Mouse (Mus musculus) limb, embryonic 14.5 days (tissue): ENCODE measurements around the gene Ror1. TPM values are rescaled to one million over a fixed set of nuclear protein-coding genes. Genes with fewer than 3 reads are reported as not detected.

ENCODE experiments used
- ATAC-seq: fragments of 200-750 bp; cut with Nextera tagmentation; 2 replicates; pipeline ENCODE4 v1.8.0; 2017; ENCODE audit warnings: low read depth, moderate number of reproducible peaks, moderate TSS enrichment; ENCODE audit not compliant: low FRiP score
- DNase-seq: peaks from one replicate; pipeline ENCODE4 v3.0.0-alpha.2; 2015; ENCODE audit warnings: low spot score
- H3K27ac ChIP-seq: fragments of 300-500 bp; sonication (generic); replicated peaks from 2 replicates; pipeline ENCODE4 v1.5.1; 2014; ENCODE audit warnings: low read depth, mild to moderate bottlenecking, low read length, moderate library complexity, mixed read lengths
- H3K27me3 ChIP-seq: fragments of 300-500 bp; sonication (generic); 2 replicates; pipeline ENCODE4 v1.6.1; 2014; ENCODE audit warnings: low read length, mixed read lengths; ENCODE audit not compliant: control insufficient read depth, insufficient read depth
- H3K36me3 ChIP-seq: fragments of 300-500 bp; sonication (generic); 2 replicates; pipeline ENCODE4 v1.6.1; 2014; ENCODE audit warnings: mild to moderate bottlenecking, low read length, moderate library complexity, mixed read lengths; ENCODE audit not compliant: control insufficient read depth, insufficient read depth
- H3K4me1 ChIP-seq: fragments of 300-500 bp; sonication (generic); 2 replicates; pipeline ENCODE4 v1.6.1; 2014; ENCODE audit warnings: antibody characterized with exemption, low read length, mixed read lengths; ENCODE audit not compliant: control insufficient read depth, insufficient read depth
- H3K4me2 ChIP-seq: fragments of 300-500 bp; sonication (generic); replicated peaks from 2 replicates; pipeline ENCODE4 v1.6.1; 2014; ENCODE audit warnings: low read depth, mild to moderate bottlenecking, low read length, moderate library complexity; ENCODE audit not compliant: severe bottlenecking
- H3K4me3 ChIP-seq: fragments of 300-500 bp; sonication (generic); replicated peaks from 2 replicates; pipeline ENCODE4 v1.5.1; 2014; ENCODE audit warnings: low read length
- H3K9ac ChIP-seq: fragments of 300-500 bp; sonication (generic); 2 replicates; pipeline ENCODE4 v1.6.1; 2014; ENCODE audit warnings: mild to moderate bottlenecking, low read depth, low read length, moderate library complexity; ENCODE audit not compliant: severe bottlenecking
- H3K9me3 ChIP-seq: fragments of 300-500 bp; sonication (generic); 2 replicates; pipeline ENCODE4 v1.6.1; 2016; ENCODE audit warnings: low read length; ENCODE audit not compliant: control insufficient read depth
- POLR2A ChIP-seq: fragments of 200-500 bp; IDR thresholded peaks from 2 replicates; pipeline ENCODE4 v1.8.0; 2012; ENCODE audit warnings: inconsistent platforms, mild to moderate bottlenecking, moderate library complexity, borderline replicate concordance; ENCODE audit not compliant: insufficient read depth, insufficient read length; ENCODE audit errors: extremely low read depth
- WGBS: fragments of 180-500 bp; shearing (Covaris S2); extraction: QIAGEN DNeasy Blood & Tissue Kit; methylation state at CpG from one replicate; pipeline ENCODE4 v1.1.7; 2014; 5-methylcytosine and 5-hydroxymethylcytosine counted together
- polyA plus RNA-seq, 2 experiments: library from polyadenylated mRNA; depleted of rRNA in 1 of 2; stranded (reverse) in 1 of 2; unstranded in 1 of 2; fragments of >200 nt; fragmentation: Nextera tagmentation in 1 of 2; extraction: Ambion mirVana in 1 of 2; gene quantifications; 2 replicates each; pipeline versions ENCODE4 v1.2.1 to v1.2.3; 2012 to 2014

The Ror1 gene
- polyA plus RNA-seq, 2 experiments = 8.6 to 12.0 TPM

- Histone ChIP-seq H3K36me3 (no peaks in the 10 kb centered on the region), H3K27ac (peak overlapping the region; percentile 6; the same call in 1 of the 2 replicates), H3K4me2 (no peak overlapping the region), H3K27me3 (0 out of 2 replicates have a peak, but pooled peaks cover 6% of the 10 kb centered on the region), H3K9ac (no peak overlapping the region), H3K4me3 (no peak overlapping the region), H3K9me3 (0 out of 2 replicates have a peak, but pooled peaks cover 5% of the 10 kb centered on the region), H3K4me1 (peaks cover 38% of the 10 kb centered on the region)
- ATAC-seq (no peak), DNase-seq (peak; percentile 15)
- no peak for TF ChIP-seq POLR2A
- WGBS = 37% methylated on average over 7 of the region's 7 CpGs
These were observed 5.7 kb downstream of the Ror1 start for GRCm38 (mm10) chr4:100101066-100101820.

DNA sequence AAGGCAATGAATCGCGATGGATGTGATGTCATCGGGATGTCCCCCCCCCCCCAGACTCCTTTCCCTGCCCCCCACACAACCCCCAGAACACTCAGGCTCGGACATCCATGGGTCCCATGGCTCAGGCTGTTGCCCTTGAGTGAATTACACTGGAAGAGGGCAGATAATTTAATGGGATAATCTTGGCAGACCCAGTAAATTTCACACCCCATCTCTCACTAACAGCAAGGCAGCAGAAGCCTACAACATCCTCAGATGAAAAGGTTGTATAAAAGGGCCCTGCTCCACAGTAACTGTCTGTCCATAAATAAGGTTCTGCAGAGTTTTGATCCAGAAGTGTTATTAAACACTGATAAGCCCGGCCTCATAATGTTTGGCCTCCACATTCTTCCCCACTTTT, 6.3 kb downstream of the Ror1 start:
- no peak overlapping the region for H3K9ac ChIP-seq
- ATAC-seq = no peak
- no peak overlapping the region for H3K4me3 ChIP-seq
- H3K9me3 ChIP-seq = 0 out of 2 replicates have a peak, but pooled peaks cover 5% of the 10 kb centered on the region
- H3K4me1 ChIP-seq = peaks cover 38% of the 10 kb centered on the region
- no peaks in the 10 kb centered on the region for H3K36me3 ChIP-seq
- no peak for TF ChIP-seq POLR2A
- 46% methylated on average over 5 of the region's 5 CpGs for WGBS
- DNase-seq = peak; percentile 22
- H3K4me2 ChIP-seq = no peak overlapping the region
- 0 out of 2 replicates have a peak, but pooled peaks cover 6% of the 10 kb centered on the region for H3K27me3 ChIP-seq
- H3K27ac ChIP-seq = no peak overlapping the region

GRCm38 (mm10) chr4:100104241-100104640, 8.7 kb downstream of the Ror1 start:
- Histone ChIP-seq H3K9ac (no peak overlapping the region), H3K36me3 (no peaks in the 10 kb centered on the region), H3K27ac (no peak overlapping the region), H3K4me1 (peaks cover 29% of the 10 kb centered on the region), H3K4me2 (no peak overlapping the region), H3K4me3 (no peak overlapping the region), H3K9me3 (0 out of 2 replicates have a peak, but pooled peaks cover 5% of the 10 kb centered on the region), H3K27me3 (no peaks in the 10 kb centered on the region)
- DNase-seq = no peak
- TF ChIP-seq POLR2A = no peak
- WGBS = 86% methylated on average over 1 of the region's 1 CpGs
- no peak for ATAC-seq

DNA sequence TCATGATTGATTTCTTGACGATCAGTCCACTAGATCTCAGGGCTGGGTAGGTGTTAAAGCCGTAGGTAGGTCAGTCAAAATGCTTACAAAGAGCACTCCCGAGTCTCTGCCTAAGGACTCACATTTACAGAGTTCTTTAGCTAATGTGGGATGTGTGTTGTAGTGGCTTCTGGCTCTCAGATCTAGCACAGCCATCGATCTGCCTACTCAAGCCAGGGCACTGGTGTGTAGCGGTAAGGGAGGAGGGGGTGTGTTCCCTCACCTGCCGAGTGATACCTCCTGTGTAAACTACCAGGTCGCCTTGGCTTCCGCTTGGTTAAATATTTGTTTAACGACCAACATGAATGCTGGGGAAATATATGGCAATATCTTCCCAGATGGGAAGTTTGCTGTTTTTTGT, 12.0 kb downstream of the Ror1 start:
- no peaks in the 10 kb centered on the region for H3K9me3 ChIP-seq
- no peak overlapping the region for H3K9ac ChIP-seq
- peaks cover 14% of the 10 kb centered on the region for H3K4me1 ChIP-seq
- H3K27me3 ChIP-seq = 0 out of 2 replicates have a peak, but pooled peaks cover 6% of the 10 kb centered on the region
- no peak overlapping the region for H3K4me3 ChIP-seq
- ATAC-seq = no peak
- no peaks in the 10 kb centered on the region for H3K36me3 ChIP-seq
- no peak overlapping the region for H3K4me2 ChIP-seq
- no peak for TF ChIP-seq POLR2A
- H3K27ac ChIP-seq = no peak overlapping the region
- no peak for DNase-seq
- WGBS = 67% methylated on average over 9 of the region's 9 CpGs

GRCm38 (mm10) chr4:100108551-100108950, 13.0 kb downstream of the Ror1 start:
- no peak overlapping the region for H3K9ac ChIP-seq
- no peak overlapping the region for H3K4me3 ChIP-seq
- no peaks in the 10 kb centered on the region for H3K9me3 ChIP-seq
- H3K4me1 ChIP-seq = peaks cover 8% of the 10 kb centered on the region; the same call in 1 of the 2 replicates
- TF ChIP-seq POLR2A = no peak
- H3K27me3 ChIP-seq = 0 out of 2 replicates have a peak, but pooled peaks cover 6% of the 10 kb centered on the region
- ATAC-seq (no peak), DNase-seq (no peak)
- WGBS = 94% methylated on average over 4 of the region's 4 CpGs
- H3K27ac ChIP-seq = no peak overlapping the region
- no peaks in the 10 kb centered on the region for H3K36me3 ChIP-seq
- H3K4me2 ChIP-seq = no peak overlapping the region
